Mouse (Mus musculus) testis, adult 2 months (tissue): Measurements from ENCODE around the gene Ston1. TPM values are rescaled to one million over a fixed set of nuclear protein-coding genes. Genes with fewer than 3 reads are reported as not detected.

Experiments used
- H3K27ac ChIP-seq: fragments of 200-500 bp; 2 replicates; pipeline ENCODE4 v1.5.1; 2012; ENCODE audit warnings: low read depth, low read length; ENCODE audit not compliant: control insufficient read depth, insufficient read depth
- H3K27me3 ChIP-seq: fragments of 200-500 bp; 2 replicates; pipeline ENCODE4 v1.6.1; 2012; ENCODE audit warnings: mild to moderate bottlenecking, low read length, moderate library complexity; ENCODE audit not compliant: control insufficient read depth, insufficient read depth
- H3K36me3 ChIP-seq: fragments of 200-500 bp; 2 replicates; pipeline ENCODE4 v1.6.1; 2012; ENCODE audit warnings: mild to moderate bottlenecking, low read length; ENCODE audit not compliant: control insufficient read depth, insufficient read depth
- H3K4me1 ChIP-seq: fragments of 200-500 bp; 2 replicates; pipeline ENCODE4 v1.6.1; 2012; ENCODE audit warnings: low read length; ENCODE audit not compliant: control insufficient read depth, insufficient read depth
- H3K4me3 ChIP-seq: fragments of 200-500 bp; 2 replicates; pipeline ENCODE4 v1.5.1; 2012; ENCODE audit warnings: low read depth, mild to moderate bottlenecking, low read length, moderate library complexity, mixed read lengths; ENCODE audit not compliant: control insufficient read depth
- CTCF ChIP-seq: fragments of 200-500 bp; IDR thresholded peaks from 2 replicates; pipeline ENCODE4 v1.5.1; 2012; ENCODE audit warnings: low read depth, mild to moderate bottlenecking, inconsistent platforms, low read length, moderate library complexity; ENCODE audit not compliant: control insufficient read depth, insufficient read depth, insufficient replicate concordance
- POLR2A ChIP-seq: fragments of 200-500 bp; IDR thresholded peaks from 2 replicates; pipeline ENCODE4 v1.6.1; 2012; ENCODE audit warnings: low read depth, mild to moderate bottlenecking, inconsistent platforms, low read length, moderate library complexity; ENCODE audit not compliant: control insufficient read depth
- polyA plus RNA-seq: library from polyadenylated mRNA; depleted of rRNA; stranded (reverse); fragments of >200 nt; gene quantifications from 2 replicates; pipeline ENCODE4 v1.2.3, GENCODE M21; 2012

Gene Ston1
- polyA plus RNA-seq, 1 experiment = 18.5 TPM

DNA sequence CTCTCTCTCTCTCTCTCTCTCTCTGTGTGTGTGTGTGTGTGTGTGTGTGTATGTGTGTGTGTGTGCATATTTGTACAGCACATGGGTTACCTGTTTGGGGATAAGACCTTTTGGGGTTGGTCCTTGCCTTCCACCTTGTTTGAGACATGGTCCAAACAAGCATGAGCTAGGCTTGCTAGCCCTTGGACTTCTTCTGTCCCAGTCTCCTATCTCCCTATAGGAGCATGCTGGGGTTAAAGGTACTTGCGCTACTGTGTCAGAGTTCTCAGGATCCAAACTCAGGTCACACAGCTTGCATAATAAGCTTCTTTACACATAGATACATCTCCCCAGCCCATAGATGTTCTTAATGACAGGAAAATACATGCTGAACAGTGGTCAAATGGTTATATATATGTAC is 17.2 kb downstream of the Ston1 start:
- TF ChIP-seq POLR2A (no peak), CTCF (no peak)
- peaks cover 2% of the 10 kb centered on the region; the same call in 1 of the 2 replicates for H3K4me1 ChIP-seq
- H3K27ac ChIP-seq = no peak overlapping the region
- H3K27me3 ChIP-seq = no peaks in the 10 kb centered on the region
- H3K36me3 ChIP-seq = no peaks in the 10 kb centered on the region
- H3K4me3 ChIP-seq = no peak overlapping the region

DNA sequence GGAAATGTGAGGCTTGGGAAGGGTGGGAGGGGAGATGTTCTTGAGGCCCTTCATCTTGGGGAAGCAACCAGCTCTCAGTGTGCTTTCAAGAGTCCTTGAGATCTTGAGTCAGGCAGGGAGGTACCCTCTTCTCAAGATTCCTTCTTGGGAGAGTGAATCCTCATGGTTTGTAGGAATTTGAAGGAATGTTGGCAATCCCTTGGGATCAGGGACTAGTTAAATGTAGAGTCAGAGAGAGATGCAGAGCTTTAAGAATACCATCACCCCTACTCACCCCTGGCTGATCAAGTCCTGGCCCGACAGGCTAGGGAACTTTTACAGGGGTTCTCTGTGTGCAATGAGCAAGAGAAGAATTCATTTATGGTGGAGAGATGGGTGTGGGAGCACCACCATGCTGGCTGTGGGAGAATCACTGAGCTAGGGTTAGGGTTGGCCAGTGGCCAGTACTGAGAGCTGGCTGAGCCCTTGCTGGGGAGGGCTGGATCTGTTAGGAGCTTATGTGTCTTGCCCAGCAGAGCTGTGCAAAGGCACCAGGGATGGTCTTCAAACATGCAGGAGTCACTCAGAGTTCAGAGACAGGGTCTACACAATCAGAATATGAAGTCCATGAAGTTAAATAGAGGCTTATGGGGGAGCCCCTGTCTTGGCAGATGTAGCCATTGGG is 18.1 kb downstream of the Ston1 start:
- Histone ChIP-seq H3K27ac (no peak overlapping the region), H3K4me1 (peaks cover 2% of the 10 kb centered on the region; the same call in 1 of the 2 replicates), H3K36me3 (no peaks in the 10 kb centered on the region), H3K27me3 (no peaks in the 10 kb centered on the region), H3K4me3 (no peak overlapping the region)
- TF ChIP-seq POLR2A (no peak), CTCF (no peak)

DNA sequence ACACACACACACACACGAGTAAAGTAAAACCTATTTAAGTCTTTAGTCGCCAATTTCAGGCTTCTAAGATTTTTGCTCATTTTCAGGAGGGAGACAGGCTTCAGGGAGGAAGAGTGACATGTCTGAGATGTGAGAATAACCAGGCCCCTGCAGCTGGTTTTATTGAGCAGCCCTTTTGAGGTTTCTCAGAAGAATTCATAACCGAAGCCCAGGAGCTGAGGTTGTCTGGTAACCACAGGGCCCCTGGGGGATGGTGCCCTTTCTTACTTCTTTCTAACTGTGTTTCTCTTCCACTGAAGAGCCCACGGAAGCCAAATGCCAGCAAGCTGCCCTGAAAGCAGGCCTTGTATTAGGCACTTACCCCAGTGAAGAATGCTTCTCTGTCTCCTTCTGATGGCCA is 23.5 kb downstream of the Ston1 start:
- no peak overlapping the region for H3K27ac ChIP-seq
- peaks cover 6% of the 10 kb centered on the region for H3K4me1 ChIP-seq
- TF ChIP-seq CTCF = no peak
- TF ChIP-seq POLR2A = no peak
- no peaks in the 10 kb centered on the region for H3K36me3 ChIP-seq
- H3K4me3 ChIP-seq = no peak overlapping the region
- no peaks in the 10 kb centered on the region for H3K27me3 ChIP-seq

DNA sequence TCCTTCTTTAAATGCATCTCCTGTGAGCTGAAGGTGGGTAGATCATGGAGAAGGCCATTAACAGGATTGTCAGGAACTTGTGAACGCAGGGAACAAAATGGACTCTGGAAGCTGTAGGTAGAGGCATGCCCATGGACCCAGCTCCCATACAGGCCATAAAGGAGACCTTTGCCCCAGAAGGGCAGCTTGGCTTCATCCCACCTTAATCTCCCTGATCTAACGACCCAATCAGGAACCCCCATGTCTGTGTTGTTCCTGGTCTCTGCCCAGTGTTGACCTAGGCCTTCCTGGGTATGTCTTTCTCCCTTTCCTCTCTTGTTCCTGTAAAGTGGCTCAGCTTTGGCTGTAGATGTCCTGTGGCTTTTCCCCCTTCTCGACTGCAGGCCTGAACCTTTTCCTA is 23.9 kb downstream of the Ston1 start:
- H3K4me3 ChIP-seq = no peak overlapping the region
- no peaks in the 10 kb centered on the region for H3K27me3 ChIP-seq
- no peak overlapping the region for H3K27ac ChIP-seq

DNA sequence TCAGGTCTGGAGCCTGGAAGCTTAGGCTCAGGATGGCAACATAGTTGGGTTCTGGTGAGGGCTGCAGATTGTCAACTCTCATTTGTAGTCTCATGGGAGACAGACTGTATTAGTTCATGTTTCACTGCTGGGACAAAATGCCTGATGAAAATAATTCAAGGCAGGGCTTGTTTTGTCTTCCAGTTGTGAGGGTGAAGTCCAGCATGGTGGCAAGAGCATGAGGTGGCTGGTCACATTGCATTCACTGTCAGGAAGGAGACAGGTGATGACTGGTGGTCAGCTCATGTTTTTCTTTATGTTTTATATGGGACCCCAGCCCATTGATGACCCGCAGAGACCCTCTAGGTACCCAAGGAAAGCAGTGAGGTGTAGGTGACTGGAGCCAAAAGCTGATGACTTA is 25.2 kb downstream of the Ston1 start:
- H3K4me3 ChIP-seq = no peak overlapping the region
- no peak overlapping the region for H3K27ac ChIP-seq
- H3K27me3 ChIP-seq = no peaks in the 10 kb centered on the region
- peaks cover 14% of the 10 kb centered on the region for H3K4me1 ChIP-seq
- no peaks in the 10 kb centered on the region for H3K36me3 ChIP-seq
- TF ChIP-seq CTCF (no peak), POLR2A (no peak)

More for the DNA sequence above, 23.9 kb downstream of the Ston1 start:
- peaks cover 10% of the 10 kb centered on the region for H3K4me1 ChIP-seq
- H3K36me3 ChIP-seq = no peaks in the 10 kb centered on the region
- TF ChIP-seq CTCF (no peak), POLR2A (no peak)

DNA sequence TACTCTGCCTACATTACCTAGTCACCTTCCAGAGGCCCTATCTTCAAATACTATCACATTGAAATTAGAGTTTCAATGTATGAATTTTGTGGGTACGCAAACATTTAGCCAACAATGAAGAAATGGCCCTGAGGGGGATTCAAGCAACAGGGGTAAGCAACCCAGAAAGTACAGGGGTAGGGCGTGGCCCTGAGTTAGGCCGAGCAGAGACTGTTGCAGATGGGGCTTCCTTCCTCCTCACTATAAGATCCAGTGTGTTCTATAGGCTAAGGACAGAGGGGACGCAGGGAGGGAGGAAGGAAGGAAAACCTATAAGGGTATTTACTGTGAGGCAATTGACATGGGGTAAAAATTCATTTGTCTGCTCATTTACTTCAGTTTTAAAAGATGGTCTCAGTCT is 26.9 kb downstream of the Ston1 start:
- TF ChIP-seq POLR2A (no peak), CTCF (no peak)
- Histone ChIP-seq H3K27me3 (no peaks in the 10 kb centered on the region), H3K36me3 (no peaks in the 10 kb centered on the region), H3K4me1 (peaks cover 16% of the 10 kb centered on the region), H3K4me3 (no peak overlapping the region), H3K27ac (no peak overlapping the region)

DNA sequence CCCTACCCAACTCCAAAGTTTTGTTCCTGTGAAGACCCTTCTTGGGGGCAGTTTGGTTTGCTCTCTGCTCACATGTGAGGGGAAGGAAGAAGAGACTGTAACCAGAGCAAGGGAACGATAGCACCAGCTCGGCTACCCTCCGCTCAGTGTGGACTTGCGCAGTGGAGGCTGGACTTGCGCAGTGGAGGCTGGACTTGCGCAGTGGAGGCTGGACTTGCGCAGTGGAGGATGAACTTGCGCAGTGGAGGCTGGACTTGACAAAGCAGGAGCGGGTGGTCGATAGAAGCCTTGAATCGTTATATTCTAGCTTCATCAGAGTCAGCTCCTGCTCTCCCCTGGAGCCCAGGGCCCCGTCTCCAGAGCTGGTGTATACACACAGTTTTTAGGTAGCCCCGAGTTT is 27.9 kb downstream of the Ston1 start:
- Histone ChIP-seq H3K4me1 (peaks cover 17% of the 10 kb centered on the region), H3K27ac (no peak overlapping the region), H3K27me3 (no peaks in the 10 kb centered on the region), H3K4me3 (peak overlapping the region; percentile 21), H3K36me3 (no peaks in the 10 kb centered on the region)
- TF ChIP-seq POLR2A (peak; percentile 35; the same call in 1 of the 2 replicates), CTCF (no peak)
